In the genomic region with DNA sequence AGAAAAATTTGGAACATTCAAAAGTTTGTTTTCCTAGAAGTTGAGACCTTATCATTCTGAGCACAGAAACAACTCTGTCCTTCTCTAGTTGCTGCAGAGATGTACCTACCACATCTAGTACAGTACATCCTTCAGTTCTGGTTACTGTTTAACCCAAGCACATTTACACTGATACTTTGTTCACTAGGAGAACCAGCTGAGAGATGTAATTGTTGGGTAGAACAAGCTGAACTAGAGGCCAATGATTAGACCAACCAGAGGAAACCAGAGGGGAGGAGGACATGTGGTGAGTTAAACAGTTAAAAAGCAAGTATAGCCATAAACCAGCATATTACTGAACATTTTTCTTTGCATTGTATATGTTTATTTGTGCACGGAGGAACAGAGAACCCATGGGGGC, we compare ENCODE assay signal across 18 mouse cellular contexts. TPM values are rescaled to one million over a fixed set of nuclear protein-coding genes. Genes with fewer than 3 reads are reported as not detected.
"Had no signal": no experiment of that assay in that cellular context is flagged by ENCODE, and none has a peak within 500 bp of the region (broad histone marks: within the 10 kb centered on the region; RNA-seq: fewer than 3 reads in every experiment).

No protein-coding gene starts in this region.

- H3K27ac ChIP-seq: lung, embryonic 15.5 days; macrophage; midbrain, embryonic 13.5 days; midbrain, embryonic 15.5 days; neural tube, embryonic 12.5 days had no signal

- DNase-seq: lung, adult 2 months; lung, postnatal 14 days; lung, postnatal 36 days; right cerebral cortex, postnatal 14 days; spleen, adult 18-20 months; thymus, adult 18-20 months; thymus, postnatal 14 days; thymus, postnatal 36 days had no signal

- H3K4me1 ChIP-seq: lung, embryonic 15.5 days; midbrain, embryonic 13.5 days; midbrain, embryonic 15.5 days; neural tube, embryonic 12.5 days had no signal

- ATAC-seq: lung, postnatal 0 days; midbrain, embryonic 13.5 days; midbrain, embryonic 15.5 days had no signal

- H3K9me3 ChIP-seq: lung, embryonic 15.5 days; megakaryocyte, embryonic 14.5 days; midbrain, embryonic 13.5 days; midbrain, embryonic 15.5 days; neural tube, embryonic 12.5 days had no signal

- H3K36me3 ChIP-seq: lung, embryonic 15.5 days; midbrain, embryonic 13.5 days; midbrain, embryonic 15.5 days; neural tube, embryonic 12.5 days had no signal

- H3K4me3 ChIP-seq: lung, embryonic 15.5 days; megakaryocyte, embryonic 14.5 days; midbrain, embryonic 13.5 days; midbrain, embryonic 15.5 days; myocyte; neural tube, embryonic 12.5 days had no signal

- H3K4me2 ChIP-seq: lung, embryonic 15.5 days; midbrain, embryonic 11.5 days; midbrain, embryonic 13.5 days; midbrain, embryonic 15.5 days; neural tube, embryonic 12.5 days had no signal

- H3K9ac ChIP-seq: lung, embryonic 15.5 days; midbrain, embryonic 13.5 days; midbrain, embryonic 15.5 days; neural tube, embryonic 12.5 days had no signal

- H3K27me3 ChIP-seq: lung, embryonic 15.5 days; midbrain, embryonic 13.5 days; midbrain, embryonic 15.5 days; neural tube, embryonic 12.5 days had no signal

RNA-seq across cellular contexts. Expression of gene Gucy2c, which starts 5.2 kb away (rescaled TPM):
- total RNA-seq: megakaryocyte progenitor cell, adult 5-6 weeks had no signal
- polyA plus RNA-seq: macrophage had no signal

RNA-seq across cellular contexts. Expression of gene Hist4h4, which starts 27.8 kb away (rescaled TPM):
- polyA plus RNA-seq: macrophage had no signal
